Mouse (Mus musculus) thymus, adult 2 months (tissue): ENCODE measurements around the gene Gadl1.

ENCODE experiments used
- CTCF ChIP-seq: fragments of 200-500 bp; IDR thresholded peaks from 2 replicates; pipeline ENCODE4 v1.5.1; 2012; ENCODE audit warnings: mild to moderate bottlenecking, control low read depth, low read length, moderate library complexity, borderline replicate concordance; ENCODE audit not compliant: control insufficient read depth, poor library complexity, insufficient read depth; ENCODE audit errors: extremely low read depth
- POLR2A ChIP-seq: fragments of 200-500 bp; IDR thresholded peaks from 2 replicates; pipeline ENCODE4 v1.6.1; 2012; ENCODE audit warnings: mild to moderate bottlenecking, low read length, control low read depth, moderate library complexity; ENCODE audit not compliant: control insufficient read depth, poor library complexity, insufficient read depth; ENCODE audit errors: extremely low read depth

- TF ChIP-seq POLR2A (no peak), CTCF (no peak)
These were observed 132.1 kb downstream of the Gadl1 start for GRCm38 (mm10) chr9:116041369-116041768.
